Mouse (Mus musculus) frontal cortex, adult 2 months (tissue): ENCODE results near the gene Isca1. TPM values are rescaled to one million over a fixed set of nuclear protein-coding genes. Genes with fewer than 3 reads are reported as not detected.
"Not testable (repeated sequence)": the region's sequence is repeated elsewhere in the genome, so short reads cannot be mapped to it uniquely, and the experiment has no call there.

Experiments
- DNase-seq, 2 experiments: peaks; one replicate each; pipeline ENCODE4 v3.0.0; 2022; ENCODE audit warnings: low spot score in 1 of 2; ENCODE audit errors: extremely low spot score in 1 of 2
- polyA plus RNA-seq: library from polyadenylated mRNA; depleted of rRNA; stranded (reverse); fragments of >200 nt; gene quantifications from 2 replicates; pipeline ENCODE4 v1.2.3, GENCODE M21; 2012; rRNA removed

Gene Isca1
- 221 and 251 TPM in 2 replicates for polyA plus RNA-seq

GRCm38 (mm10) chr13:59769296-59770163 is at the start of gene Isca1:
Isca1 (minus strand) TSS chr13:59769810.
- DNase-seq, result peak; percentile 98 to 99

DNA sequence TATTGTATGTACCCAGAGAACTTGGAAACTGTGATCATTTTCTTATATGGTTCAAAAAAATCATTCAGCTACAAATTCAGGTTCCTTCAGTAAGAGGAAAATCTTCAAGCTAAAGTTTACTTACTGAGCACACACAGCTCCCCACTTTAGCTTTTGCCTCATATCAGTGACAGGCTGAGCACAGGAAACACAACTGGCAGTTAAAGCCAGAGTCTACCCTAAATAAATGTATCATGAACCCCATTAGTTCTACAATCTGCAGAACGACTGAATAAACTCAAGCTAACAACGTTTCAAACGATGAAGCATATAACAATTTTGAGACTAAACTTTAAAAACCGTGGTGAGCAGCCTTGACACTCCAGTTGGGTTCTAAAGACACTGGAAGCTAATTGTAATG is 47.7 kb upstream of the Isca1 start:
- DNase-seq, result no peak

DNA sequence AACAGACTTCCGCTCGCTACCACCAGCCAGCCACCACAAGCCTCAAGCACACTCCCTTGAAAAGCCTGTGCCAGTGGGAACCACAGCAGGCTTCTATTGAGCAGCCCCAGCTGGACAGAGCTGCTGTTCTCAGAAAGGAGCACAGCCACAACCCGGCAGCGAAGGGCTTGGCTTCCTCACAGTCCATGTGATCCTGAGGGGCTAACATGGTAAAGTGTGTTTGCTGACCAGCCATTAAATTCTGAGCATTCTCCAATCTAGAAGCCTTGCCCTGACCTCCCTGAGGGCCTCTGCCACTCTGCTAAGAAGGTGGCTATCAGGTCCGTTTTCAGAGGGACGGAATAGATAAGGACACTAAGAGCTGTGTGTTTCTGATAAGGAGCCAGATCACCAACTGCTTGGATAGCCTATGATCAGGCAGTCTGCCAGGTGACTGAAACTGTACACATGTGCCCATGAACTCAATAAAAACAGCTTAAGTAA is 44.5 kb upstream of the Isca1 start:
- no peak for DNase-seq

DNA sequence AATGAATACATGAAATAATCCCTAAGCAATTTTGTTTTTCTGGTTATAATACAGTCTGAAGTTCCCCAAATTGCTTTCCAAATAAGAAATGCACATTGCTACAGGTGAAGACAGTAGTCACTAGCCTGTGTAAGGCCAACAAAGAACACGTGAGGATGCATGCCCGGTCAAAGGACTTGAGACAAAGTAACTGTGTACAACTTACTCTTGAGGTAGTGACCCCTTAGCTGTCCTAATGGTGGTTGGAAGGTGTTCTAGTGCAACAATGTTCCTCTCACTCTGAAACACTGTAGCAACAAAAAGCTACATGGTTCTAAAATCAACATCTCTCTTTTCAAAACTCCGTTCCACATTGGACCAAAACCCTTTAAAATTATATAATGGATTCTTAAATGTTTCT is 42.0 kb upstream of the Isca1 start:
- DNase-seq, result no peak

DNA sequence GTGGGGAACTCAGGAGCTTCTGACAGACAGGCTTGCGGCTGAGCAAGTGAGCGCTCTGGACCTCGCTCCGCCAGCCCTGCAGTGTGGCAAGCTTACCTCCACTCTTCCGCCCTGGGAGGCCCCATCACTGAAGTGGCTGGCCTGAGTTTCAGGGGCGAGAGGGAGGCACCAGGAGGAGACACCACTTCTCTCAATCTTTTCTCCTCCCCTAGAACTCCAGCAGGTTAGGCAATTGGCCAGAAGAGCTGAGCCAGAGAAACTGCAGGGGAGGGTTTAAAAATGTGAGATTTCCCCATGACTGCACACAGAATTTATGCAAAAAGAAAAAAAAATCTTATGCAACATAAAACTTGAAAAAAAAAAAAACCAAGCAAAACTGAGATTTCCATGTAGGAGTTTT is 31.4 kb upstream of the Isca1 start:
- peak; percentile 46 to 74 for DNase-seq

GRCm38 (mm10) chr13:59800077-59800476 is 30.5 kb upstream of the Isca1 start:
- no peak for DNase-seq

GRCm38 (mm10) chr13:59798306-59798705 is 28.7 kb upstream of the Isca1 start:
- DNase-seq, result no peak

- no peak for DNase-seq
Observed at GRCm38 (mm10) chr13:59796466-59796848, 26.8 kb upstream of the Isca1 start.

- no peak for DNase-seq
Observed at GRCm38 (mm10) chr13:59795807-59796465, 26.3 kb upstream of the Isca1 start.

DNA sequence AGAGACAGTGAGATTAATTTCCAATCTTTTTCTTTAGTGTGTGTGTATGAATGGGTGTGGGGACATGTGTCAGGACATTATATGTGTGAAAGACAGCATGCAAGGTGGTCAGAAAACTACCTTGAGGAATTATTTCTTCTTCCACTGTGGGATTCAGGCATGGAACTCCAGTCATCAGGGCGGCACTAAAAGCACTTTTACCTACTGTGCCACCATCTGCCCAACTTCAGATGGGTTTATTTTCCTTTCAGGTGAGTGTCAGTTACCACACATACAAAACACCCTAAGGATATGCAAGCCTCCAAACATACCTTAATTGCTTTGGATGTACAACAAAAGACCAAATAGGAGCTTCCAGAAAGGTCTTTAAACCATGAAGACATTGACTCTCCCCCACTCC is 25.2 kb upstream of the Isca1 start:
- DNase-seq, result no peak

DNA sequence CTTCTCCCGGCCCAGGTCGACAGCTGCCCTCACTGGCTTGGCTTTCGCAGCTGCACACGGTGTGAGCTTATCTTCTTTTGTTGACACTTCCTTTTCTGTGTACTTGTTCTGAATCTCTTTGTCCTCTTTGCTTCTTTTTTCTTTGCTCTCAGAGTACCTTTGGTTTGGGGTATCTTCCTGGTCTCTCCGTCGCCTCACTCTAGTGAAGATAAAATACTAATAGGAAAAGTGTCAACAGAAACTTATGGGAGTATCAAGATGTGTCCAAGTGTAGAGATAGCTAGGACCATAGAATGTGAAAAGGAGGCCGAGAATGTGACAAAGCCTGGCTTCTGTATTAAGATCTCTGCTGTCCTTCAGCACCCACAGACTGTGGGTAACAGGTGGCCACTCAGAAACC is 12.5 kb upstream of the Isca1 start, which contains the start of gene Gm49354:
Gene Gm49354, minus strand, starts transcription at position 101 of the 400 bp plus-strand sequence.
- no peak for DNase-seq

- DNase-seq, result not testable (repeated sequence)
Observed at GRCm38 (mm10) chr13:59779744-59780264, 10.2 kb upstream of the Isca1 start.

GRCm38 (mm10) chr13:59779213-59779612 is 9.6 kb upstream of the Isca1 start:
- DNase-seq, result no peak

DNA sequence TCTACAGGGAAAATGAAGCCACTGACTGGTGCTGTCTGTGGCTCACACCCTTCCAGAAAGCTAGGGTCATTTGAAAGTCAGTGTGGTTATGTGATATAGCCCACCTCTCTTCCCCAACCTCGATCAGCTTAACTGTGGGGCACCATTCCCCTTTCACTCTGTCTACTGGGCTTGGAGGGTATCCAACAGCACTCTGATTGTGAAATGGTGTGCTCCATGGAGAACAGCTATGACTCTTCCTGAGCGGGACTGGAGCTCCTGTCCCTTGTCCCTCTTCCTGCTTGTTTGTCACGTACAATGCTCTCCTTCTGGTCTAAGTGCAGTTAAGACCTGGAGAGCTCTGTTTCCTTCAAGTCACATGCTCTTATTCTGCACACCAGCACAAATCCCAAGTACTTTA is 5.6 kb upstream of the Isca1 start:
- no peak for DNase-seq

GRCm38 (mm10) chr13:59771257-59771656 is 1.6 kb upstream of the Isca1 start:
- peak; percentile 41 to 68 for DNase-seq

- peak in 1 of 2 experiments; percentile 34 for DNase-seq
Observed at GRCm38 (mm10) chr13:59770847-59771246, 1.2 kb upstream of the Isca1 start.

DNA sequence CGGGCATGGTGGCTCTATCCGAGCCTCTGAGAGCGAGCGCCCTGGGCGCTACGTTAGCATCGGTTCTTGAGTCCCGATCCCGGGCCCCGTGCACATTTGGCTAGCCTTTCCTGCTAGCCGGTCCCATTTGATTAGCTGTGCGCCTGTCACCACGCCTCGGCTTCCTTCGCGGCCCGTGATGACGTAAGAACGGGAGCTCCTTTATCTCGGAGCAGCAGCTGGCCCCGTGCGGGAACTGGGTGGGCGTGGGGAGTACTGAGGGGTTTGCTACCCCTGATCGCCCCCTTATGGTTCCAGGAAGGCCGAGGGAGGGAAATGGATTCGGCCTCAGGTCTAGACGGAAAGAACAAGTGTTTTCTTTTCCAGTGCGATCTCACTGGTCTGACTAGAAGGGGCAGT is 553 bp upstream of the Isca1 start:
- DNase-seq, result peak; percentile 83 to 86

DNA sequence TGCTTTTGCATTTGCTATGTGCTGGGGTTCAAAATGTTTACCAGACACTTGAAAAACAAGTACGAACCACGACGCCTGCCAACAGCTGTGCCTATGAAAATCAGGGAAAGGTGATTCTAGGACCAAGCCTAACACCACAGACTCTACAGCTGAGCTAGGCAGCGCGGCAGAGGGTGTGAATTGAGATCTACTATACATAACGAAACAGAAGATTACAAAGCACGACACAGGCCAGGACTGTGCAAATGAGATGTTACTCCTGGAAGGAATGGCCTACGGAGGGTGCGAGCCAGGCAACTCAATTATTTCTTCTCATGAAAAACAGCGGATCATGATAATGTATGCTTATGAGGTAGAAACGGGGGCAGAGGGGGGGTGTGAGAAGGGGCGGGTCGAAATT is 1.1 kb downstream of the Isca1 start:
- peak in 1 of 2 experiments; percentile 20 for DNase-seq

GRCm38 (mm10) chr13:59766786-59767515 is 2.7 kb downstream of the Isca1 start:
- no peak for DNase-seq

GRCm38 (mm10) chr13:59762791-59763190 is 6.8 kb downstream of the Isca1 start:
- DNase-seq, result no peak

GRCm38 (mm10) chr13:59756906-59757305 is 12.7 kb downstream of the Isca1 start:
- DNase-seq, result no peak
